Mouse (Mus musculus) kidney, postnatal 4 days (tissue): ENCODE results near the gene Dio1.

Source experiments
- DNase-seq, 2 experiments: peaks; one replicate each; pipeline ENCODE4 v3.0.0; 2021; ENCODE audit warnings: mixed read lengths in 2 of 2

Gene Dio1

GRCm38 (mm10) chr4:107306966-107307365, at the start of gene Dio1:
Gene Dio1, minus strand, starts transcription at chr4:107307169.
- peak; percentile 29 to 60 for DNase-seq

GRCm38 (mm10) chr4:107354543-107354942, 47.6 kb upstream of the Dio1 start:
- DNase-seq = peak; percentile 31 to 46

- DNase-seq = no peak
Observed at GRCm38 (mm10) chr4:107354126-107354525, 47.2 kb upstream of the Dio1 start.

GRCm38 (mm10) chr4:107353612-107354011, 46.6 kb upstream of the Dio1 start:
- DNase-seq = no peak

- no peak for DNase-seq
Observed at GRCm38 (mm10) chr4:107351368-107351767, 44.4 kb upstream of the Dio1 start.

GRCm38 (mm10) chr4:107349311-107350008, 42.5 kb upstream of the Dio1 start:
- DNase-seq = peak; percentile 39 to 64

GRCm38 (mm10) chr4:107348529-107349310, 41.8 kb upstream of the Dio1 start:
- DNase-seq = peak; percentile 30 to 45

GRCm38 (mm10) chr4:107347221-107347620, 40.3 kb upstream of the Dio1 start:
- no peak for DNase-seq

GRCm38 (mm10) chr4:107344612-107345011, 37.6 kb upstream of the Dio1 start:
- DNase-seq = no peak

- DNase-seq = no peak
Observed at GRCm38 (mm10) chr4:107341354-107341753, 34.4 kb upstream of the Dio1 start.

- DNase-seq = no peak
Observed at GRCm38 (mm10) chr4:107337455-107337854, 30.5 kb upstream of the Dio1 start.

- DNase-seq = peak; percentile 49 to 64
Observed at GRCm38 (mm10) chr4:107336356-107336755, 29.4 kb upstream of the Dio1 start.

- DNase-seq = peak in 1 of 2 experiments; percentile 31
Observed at GRCm38 (mm10) chr4:107333514-107333913, 26.5 kb upstream of the Dio1 start.

GRCm38 (mm10) chr4:107328530-107328929, 21.6 kb upstream of the Dio1 start:
- no peak for DNase-seq

GRCm38 (mm10) chr4:107323113-107323512, 16.1 kb upstream of the Dio1 start:
- no peak for DNase-seq

GRCm38 (mm10) chr4:107321041-107321440, 14.1 kb upstream of the Dio1 start:
- peak in 1 of 2 experiments; percentile 22 for DNase-seq

GRCm38 (mm10) chr4:107318646-107319045, 11.7 kb upstream of the Dio1 start:
- DNase-seq = peak in 1 of 2 experiments; percentile 33

GRCm38 (mm10) chr4:107314479-107314805, 7.5 kb upstream of the Dio1 start:
- no peak for DNase-seq

GRCm38 (mm10) chr4:107313690-107314478, 6.9 kb upstream of the Dio1 start, which contains the start of gene Yipf1:
Gene Yipf1, plus strand, starts transcription at chr4:107314363.
- DNase-seq = peak; percentile 91 to 95

- DNase-seq = no peak
Observed at GRCm38 (mm10) chr4:107303531-107303930, 3.4 kb downstream of the Dio1 start.

GRCm38 (mm10) chr4:107302832-107303231, 4.1 kb downstream of the Dio1 start:
- DNase-seq = peak in 1 of 2 experiments; percentile 34

GRCm38 (mm10) chr4:107302221-107302620, 4.7 kb downstream of the Dio1 start:
- DNase-seq = no peak

- no peak for DNase-seq
Observed at GRCm38 (mm10) chr4:107300902-107301555, 5.9 kb downstream of the Dio1 start.
